Mouse (Mus musculus) retina, adult 2 months (tissue): ENCODE data around the gene Tmc6.

ENCODE experiments used
- DNase-seq: peaks from one replicate; pipeline ENCODE4 v3.0.0-alpha.2; 2012; ENCODE audit warnings: low read depth, low spot score

Gene Tmc6

GRCm38 (mm10) chr11:117755891-117756290 lies 26.1 kb downstream of the Tmc6 start:
- DNase-seq, result no peak

DNA sequence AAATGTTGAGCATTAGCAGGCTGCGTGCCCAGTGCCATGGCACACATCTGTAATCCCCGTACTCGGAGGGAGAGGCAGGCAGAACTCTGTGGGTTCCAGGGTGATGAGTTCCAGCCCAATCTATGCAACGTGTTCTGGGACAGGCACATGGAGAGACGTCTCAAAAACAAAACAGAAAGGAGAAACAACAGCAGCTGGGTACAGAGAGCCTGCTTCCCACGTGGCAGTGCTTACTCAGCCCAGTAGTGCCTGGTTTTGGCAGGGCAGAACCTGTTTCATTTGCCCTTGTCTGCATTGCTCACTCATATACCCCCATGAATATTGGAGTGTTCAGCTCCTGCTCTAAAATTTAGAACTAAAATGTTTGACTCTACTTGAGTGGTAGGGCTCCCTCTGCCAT lies 30.5 kb downstream of the Tmc6 start:
- DNase-seq, result no peak

DNA sequence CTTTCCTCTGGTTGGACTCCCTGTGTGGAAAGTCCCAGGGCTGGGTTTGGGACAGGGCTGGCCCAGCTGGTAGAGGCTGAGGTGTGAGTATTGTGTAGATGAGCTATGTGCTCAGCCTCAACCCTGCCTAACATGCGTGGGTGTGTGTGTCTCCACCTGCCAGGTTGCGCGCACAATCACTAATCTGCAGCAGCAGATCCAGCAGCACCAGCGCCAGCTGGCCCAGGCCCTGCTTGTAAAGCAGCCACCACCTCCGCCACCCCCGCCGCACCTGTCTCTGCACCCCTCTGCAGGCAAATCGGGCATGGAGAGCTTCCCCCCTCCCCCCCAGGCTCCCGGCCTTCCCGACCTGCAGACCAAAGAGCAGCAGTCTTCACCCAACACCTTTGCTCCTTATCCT lies 32.6 kb downstream of the Tmc6 start:
- no peak for DNase-seq

DNA sequence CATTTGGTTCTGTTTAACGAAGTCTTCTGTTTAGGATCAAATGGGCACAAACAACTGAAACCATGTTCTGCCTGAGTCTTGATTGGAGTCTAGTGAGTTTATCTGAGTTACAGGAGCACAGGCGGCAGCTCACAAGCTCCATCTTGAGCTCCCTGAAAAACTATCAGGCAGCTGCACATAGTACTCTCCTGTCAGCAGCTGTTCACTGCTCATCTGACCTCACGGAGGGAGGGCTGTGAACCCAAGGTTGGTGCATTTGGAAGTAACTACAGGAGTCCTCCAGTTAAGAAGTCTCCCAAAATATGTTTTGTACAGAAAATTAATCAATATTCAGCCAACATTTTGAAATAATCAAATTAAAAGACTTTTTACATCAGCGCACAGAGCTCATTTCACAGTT lies 33.4 kb downstream of the Tmc6 start:
- DNase-seq, result no peak

DNA sequence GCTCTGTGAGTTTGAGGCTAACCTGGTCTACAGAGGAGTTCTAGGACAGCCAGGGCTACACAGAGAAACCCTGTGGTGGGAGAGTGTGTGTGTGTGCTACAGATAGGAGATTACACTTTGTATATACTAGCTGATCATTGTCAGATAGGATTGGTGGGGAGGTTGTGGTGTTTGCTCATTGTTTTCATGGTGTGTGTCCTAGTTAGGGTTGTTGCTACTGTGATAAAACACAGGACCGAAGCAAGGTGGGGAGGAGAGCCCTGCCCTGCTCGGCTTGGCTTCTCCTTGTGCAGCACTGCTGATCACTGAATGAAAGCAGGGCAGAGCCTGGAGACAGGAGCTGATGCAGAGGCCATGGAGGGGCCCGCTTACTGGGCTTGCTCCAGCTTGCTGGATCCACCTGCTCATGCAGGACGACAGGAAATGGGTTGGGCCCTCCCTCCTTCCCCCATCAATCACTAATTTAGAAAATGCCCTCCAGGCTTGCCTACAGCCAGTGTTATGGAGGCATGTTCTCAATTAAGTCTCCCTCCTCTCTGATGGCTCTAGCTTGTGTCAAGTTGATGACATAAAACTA lies 38.5 kb downstream of the Tmc6 start:
- no peak for DNase-seq

DNA sequence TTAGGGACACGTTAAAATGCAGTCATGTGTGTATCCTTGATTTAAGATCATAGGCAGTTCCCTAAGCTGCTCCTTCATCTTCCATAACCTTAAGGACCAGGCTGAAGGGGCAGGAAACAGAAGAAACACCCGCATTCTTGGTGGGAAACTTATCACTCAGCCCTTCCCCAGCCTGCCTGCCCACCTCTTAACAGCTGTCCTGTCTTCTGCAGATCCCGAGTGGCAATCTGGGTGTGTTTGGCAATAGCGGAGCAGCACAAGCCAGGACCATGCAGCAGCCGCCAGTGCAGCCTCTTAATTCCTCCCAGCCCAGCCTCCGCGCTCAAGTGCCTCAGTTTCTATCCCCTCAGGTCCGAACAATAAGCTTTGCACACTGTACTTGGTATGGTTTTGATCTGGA lies 39.3 kb downstream of the Tmc6 start:
- no peak for DNase-seq

GRCm38 (mm10) chr11:117742243-117742642 lies 39.8 kb downstream of the Tmc6 start:
- DNase-seq, result no peak

DNA sequence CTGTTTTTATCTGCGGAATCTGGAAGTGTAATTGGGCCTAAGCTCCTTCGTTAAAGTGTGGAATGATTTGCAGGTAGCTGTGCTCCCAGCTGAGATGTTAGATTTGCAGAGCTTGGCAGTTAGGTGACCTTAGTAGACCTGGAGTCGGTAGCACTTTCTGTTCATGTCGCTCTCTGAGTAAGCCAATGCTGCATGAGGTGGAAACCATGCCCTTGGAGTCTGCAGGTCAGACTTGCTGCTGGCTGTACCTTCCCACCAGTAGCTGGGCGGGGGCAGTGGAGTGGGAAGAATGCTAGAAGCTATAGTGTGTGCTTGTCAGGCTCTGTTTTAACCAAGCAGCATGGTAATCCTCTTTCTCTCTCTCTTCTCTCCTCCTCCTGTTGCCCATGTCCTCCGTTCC lies 40.9 kb downstream of the Tmc6 start:
- no peak for DNase-seq

- no peak for DNase-seq
Observed at GRCm38 (mm10) chr11:117738123-117738522, 43.9 kb downstream of the Tmc6 start.

GRCm38 (mm10) chr11:117736037-117736689 lies 45.8 kb downstream of the Tmc6 start:
- no peak for DNase-seq

DNA sequence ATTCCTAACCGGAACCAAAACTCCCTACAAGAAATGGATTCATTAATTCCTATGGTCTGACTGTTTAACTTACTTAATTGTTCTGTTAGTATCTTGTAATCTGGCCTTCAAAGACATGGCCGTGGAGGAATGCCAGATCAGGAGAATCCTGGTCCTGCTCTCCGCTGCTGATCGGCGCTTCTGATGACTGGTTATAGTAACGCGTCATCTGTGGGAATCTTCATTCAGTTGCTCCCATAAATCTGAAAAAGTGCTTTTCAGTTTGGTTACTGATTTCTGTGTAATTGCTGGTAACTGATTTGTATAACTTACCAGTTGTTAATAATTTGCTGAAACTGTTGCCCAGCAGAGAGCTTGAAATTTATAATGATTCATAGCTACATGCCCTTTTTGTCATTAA lies 50.5 kb downstream of the Tmc6 start:
- no peak for DNase-seq

GRCm38 (mm10) chr11:117730490-117730838 lies 51.5 kb downstream of the Tmc6 start:
- no peak for DNase-seq

DNA sequence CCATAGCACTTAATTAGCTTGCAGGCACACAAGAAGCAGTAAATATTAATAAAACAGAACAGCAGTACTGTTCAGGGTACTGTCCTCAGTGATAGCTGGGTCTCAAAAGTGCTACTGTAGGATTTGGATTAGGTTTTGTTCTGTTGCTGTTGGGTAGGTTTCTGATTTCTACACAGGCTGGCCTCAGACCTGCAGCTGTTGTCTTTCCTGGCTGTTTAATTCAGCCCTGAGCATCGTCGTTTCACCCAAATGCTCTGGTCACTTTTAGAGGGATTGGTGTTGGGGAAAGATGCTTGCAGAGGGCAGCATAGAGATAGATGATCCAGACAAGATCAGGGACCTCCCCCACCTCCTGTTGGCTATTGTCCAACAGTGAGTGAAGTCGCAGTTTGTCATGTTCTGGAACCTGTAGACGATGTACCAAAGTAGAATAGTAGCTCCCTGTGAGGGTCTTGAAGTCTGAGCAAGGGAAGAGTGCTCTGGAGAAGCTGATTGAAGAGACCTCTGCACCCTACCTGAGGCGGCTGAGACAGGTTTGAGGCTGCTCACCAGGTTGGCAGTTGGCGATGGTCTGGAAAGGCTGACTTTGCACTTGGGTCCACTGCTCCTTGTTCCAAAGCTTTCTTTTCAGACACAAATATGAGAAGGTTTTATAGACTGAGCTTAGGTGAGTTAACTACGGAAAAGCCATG lies 52.1 kb downstream of the Tmc6 start:
- no peak for DNase-seq

- DNase-seq, result no peak
Observed at GRCm38 (mm10) chr11:117729341-117729740, 52.7 kb downstream of the Tmc6 start.

GRCm38 (mm10) chr11:117728841-117729240 lies 53.2 kb downstream of the Tmc6 start:
- no peak for DNase-seq

GRCm38 (mm10) chr11:117728245-117728644 lies 53.8 kb downstream of the Tmc6 start:
- no peak for DNase-seq

GRCm38 (mm10) chr11:117727031-117727430 lies 55.0 kb downstream of the Tmc6 start:
- DNase-seq, result no peak

DNA sequence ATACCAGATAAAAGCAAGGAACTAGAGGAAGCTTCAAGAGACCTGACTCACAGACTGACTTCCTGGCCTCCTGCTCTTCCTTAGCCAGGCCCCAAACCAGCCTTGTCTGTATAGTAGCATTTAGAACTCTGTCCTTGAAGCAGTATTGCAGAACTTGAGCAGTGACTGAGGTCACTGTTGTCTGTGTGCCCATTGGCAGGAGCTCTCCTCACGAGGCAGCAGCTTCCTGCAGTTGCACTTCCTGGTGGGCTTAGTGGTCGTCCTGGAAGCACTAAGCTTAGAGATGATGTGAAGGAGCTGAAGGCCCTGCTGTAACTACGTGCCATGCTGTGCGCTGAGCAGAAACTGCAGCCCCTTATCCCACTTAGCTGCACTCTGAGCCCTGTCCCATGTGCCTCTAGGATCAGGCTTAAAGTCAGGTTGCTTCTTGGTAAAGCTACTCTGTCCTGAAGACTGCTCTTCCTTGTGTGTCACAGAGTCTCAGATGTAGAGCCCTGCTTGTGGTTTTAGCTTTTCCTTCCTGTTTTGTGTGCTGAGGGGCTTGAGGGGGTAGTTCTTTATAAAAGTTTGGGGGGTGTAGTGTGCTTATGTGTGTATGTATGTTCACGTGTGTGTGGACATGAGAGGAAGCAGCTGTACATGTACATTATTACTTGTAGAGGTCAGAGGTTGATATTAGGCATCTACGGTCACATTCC lies 57.2 kb downstream of the Tmc6 start:
- DNase-seq, result no peak

DNA sequence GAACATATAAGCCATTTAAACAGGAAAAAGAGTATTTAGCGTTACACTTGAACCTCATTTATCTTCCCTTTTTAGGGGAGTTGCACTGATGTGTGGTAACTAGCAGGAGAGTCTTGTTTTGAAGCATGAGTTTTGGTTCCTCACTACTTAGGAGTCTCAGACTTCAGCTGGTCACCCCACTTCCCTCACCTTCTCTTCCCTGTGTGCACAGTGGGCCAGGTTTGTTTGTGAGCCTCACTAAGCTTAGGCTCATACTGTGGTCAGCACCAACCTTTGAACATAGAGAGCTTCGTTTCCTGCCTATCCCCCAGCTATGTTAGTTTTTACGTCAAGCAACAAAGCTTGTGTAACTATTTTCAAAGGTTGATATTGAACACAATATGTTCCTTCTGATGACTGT lies 63.2 kb downstream of the Tmc6 start:
- no peak for DNase-seq
